Mouse (Mus musculus) inflammation-experienced regulatory T-cells, adult 6 months (primary cell): ENCODE results near the gene Plk5. TPM values are rescaled to one million over a fixed set of nuclear protein-coding genes. Genes with fewer than 3 reads are reported as not detected.
"Not testable (repeated sequence)": the region's sequence is repeated elsewhere in the genome, so short reads cannot be mapped to it uniquely, and the experiment has no call there.

ENCODE experiments used
- ATAC-seq: one replicate; pipeline ENCODE4 v1.8.0; 2017
- polyA plus RNA-seq, 3 experiments: library from polyadenylated mRNA; unstranded; fragments of 100-300 nt; shearing (Covaris generic); gene quantifications; one replicate each; pipeline ENCODE4 v1.2.1; 2017

Gene Plk5
- polyA plus RNA-seq, 3 experiments from 2014 or later: not detected

DNA sequence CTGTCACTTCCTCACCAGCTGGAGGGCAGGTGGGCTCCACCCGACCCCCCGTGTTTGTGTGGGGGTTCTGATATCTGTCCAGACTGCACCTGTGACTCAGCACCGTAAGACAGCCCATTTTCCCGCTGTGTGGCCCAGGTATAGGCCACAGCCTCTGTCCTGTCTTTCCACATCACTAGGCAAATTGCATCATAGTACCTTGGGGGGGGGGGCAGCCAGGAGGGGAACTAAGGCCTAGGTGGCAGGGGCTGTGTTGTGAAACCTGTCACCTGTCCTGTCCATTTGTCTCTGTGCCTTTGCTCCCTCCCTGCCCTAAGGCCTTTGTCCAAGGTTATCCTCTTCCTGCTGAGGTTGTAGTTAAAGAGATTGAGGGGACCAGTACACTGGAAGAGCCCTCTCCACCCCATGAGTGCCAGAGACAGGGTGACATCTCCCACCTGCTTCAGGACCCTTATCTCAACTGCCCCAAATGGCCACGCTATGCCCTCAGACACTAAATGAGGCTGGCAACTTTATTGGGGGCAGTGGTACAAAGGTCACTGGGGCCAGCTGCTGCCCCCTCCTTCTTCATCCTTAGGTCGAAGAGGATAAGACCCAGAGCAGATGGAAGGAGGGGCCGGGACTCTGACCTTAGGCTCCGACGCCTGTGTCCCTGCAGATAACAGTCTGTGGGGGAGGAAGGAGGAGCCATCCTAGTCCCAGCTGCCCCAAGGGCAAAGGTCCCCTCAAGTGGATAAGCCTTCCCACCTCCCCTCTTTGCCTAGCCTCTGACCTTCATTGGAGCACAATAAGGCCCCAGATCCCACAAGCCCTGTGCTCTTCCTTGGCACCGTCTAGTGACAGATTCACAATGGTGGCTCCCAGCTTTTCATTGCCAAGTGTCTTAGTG, 24.4 kb upstream of the Plk5 start:
- no peak for ATAC-seq

DNA sequence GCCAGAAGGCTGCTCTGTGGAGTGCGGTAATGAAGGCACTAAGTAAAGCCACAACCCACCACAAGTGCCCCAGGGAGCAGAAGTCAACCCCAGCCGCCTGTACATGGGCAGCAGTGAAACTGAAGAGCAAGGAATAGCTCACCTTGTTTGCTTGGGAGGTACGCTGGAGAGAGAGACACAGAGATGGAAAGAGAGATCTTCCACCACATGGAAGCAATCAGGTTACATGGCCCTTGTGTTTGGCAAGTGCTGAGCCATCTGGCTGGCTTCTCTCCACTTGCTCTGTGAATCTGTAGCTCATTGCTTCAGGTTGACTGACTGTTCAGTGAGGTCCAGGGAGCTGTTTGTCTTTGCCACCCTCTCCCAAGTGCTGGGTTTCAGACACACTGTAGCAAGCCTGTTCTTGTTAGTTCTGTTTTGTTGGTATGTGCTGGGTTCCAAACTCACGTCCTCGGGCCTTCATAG, 23.7 kb upstream of the Plk5 start:
- no peak for ATAC-seq

DNA sequence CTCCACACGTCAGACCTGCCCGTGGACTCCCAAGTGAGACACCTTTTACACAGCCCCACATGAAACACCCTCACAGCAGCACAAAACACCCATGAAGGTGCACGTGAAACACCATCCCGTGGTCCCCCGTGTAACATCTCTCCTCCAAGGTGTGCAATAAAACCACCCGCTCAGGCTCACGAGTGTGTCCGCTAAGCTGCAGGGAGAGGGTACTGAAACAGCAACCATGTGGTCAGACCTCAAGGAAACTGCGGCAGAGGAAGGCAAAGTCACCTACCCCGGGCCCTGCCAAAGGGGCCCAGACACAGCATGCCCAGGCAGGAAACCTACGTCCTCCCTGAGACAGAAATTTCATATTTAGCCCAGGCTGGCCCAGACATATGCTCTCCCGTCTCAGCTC, 20.0 kb upstream of the Plk5 start:
- no peak for ATAC-seq

DNA sequence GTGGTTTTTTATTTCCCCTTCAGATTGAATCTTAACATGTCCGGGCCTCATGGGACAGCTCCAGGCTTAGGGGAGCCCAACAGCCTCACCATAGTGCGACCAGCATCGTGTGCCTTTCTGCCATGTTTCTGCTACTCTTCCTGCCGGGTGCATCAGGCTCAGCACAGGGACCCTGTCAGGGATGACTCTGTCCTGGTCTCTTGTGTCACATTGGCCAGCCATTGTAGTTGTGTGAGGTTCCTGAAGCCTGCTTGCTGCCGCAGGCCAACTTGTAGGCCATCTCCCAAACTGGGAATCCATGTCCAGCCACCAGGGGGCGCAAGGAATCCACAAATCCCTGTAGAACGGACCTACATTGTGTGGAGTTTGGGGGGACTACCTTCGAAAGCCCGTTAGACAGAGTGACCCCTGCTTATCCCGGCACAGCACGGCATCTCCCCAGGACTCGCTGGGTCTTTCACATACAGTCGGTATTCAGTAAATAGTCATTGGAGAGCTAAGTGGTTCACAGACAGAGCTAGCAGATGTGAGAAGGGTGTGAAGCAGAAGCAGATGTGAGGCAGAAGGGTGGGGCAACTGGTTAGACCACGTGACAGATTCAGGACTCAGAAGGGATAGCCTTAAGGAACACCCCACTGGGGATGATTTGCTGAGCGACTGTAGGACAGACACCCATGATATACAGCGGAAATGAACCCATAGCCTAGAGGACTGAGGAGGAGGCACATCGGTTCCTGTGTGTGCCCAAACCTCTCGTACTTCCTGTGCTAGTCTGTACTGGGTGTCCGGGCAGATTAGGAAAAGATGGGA, 16.1 kb upstream of the Plk5 start:
- ATAC-seq: peak; percentile 45

DNA sequence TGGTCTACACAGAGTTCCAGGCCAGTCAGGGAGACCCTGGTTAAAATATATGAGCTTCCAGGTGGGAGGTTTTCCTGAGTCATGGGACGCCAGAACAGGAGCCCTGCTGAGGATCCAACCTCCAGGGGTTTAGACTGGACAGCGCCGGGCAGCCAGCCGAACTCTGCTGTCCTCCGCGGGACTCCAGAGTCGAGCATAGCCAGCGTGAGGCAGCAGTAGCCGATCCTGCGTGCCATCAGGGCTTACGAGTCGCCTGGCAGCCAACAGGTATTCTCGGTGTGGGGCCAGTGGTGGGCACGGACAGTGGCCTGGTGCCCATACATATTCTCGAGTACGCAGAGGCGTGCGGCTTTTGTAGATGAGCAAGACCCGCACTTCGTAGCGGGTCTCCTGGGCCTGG, 15.2 kb upstream of the Plk5 start:
- no peak for ATAC-seq

DNA sequence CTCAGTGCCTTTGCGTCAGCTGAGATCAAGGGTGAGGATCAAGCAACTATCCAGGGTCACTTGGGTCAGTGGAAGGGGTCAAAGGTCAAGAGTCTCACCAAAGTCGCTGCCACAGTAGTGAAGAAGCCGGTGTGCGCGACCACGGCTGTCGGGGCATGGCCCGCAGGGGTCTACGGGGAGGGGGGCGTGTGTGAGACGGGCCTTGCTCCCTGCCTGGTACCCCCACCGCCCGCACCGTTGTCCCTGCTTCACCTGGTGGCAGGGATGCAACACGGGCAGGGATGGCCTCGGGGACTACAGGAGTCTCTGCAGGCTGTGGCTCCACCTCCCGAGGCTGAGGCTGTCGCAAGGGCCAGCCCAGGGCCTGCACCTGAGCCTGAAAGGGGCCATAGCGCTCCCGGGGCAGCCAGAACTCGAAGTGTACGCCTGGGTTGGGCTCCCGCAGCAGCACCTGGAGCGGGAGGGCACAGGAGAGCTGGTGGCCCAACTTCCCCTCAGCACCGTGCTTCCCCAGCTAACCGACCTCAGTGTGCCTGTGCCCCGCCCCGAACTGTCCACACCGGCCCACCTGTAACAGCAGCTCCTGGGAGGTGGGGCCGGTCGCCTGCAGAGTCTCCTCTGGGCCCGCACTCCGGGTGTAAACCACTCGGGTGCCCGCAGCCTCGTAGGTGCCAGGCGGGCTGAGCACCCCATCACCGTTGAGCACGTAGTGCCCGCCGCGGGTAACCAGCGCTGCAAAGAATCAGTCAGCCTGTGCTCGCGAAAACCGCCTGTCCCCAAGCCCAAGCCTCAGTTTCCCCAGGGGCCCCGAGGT, 14.6 kb upstream of the Plk5 start:
- no peak for ATAC-seq

DNA sequence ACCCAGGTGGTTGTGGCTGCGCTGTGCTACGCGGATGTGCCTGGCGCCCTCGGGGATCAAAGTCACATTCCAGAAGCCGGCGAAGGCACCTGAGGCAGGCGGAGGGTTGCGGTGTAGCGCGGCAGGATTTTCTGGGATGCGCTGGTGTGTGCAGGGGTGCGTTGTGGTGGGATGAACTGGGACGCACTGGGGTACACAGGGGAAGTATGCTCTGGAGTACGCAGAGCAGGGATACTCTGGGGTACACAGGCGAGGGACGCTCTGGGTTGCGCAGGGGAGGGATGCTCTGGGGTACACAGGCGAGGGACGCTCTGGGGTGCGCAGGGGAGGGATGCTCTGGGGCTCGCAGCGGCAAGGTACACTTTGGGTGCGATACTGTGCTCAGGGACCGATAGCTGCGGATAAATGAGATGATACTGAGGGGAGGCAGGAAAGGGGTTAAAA, 13.9 kb upstream of the Plk5 start:
- no peak for ATAC-seq

DNA sequence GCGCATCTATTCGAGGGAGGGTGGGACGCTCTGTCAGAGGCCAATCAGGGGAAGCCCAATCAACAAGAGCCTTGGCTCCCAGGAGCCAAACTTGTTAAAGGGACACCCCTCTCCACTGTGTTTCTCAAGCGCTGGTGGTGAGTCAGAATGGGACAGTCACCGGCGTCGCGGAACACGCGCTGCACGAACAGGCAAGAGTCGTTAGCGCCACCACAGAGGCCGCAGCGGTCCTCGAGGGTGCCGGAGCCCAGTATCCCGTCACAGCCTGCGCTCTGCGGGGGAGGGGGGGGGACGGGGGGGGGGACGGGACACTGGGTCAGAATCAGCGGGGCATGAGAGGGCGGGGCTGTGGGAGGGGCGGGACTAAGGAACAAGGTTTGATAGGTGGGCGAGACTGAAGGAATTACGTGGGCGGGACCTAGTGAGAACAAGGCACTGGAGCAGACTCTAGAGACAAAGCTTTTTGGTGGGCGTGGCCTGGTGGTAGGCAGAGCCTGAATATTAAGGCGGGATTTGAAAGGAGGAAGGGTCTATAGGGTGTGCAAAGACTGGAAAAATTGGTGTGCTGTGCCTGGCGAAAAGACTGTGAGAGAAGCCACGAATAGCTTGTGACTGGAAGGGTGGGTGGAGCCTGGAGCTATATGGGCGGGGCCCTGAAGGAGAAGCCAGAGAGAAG, 13.4 kb upstream of the Plk5 start:
- peak; percentile 75 for ATAC-seq

DNA sequence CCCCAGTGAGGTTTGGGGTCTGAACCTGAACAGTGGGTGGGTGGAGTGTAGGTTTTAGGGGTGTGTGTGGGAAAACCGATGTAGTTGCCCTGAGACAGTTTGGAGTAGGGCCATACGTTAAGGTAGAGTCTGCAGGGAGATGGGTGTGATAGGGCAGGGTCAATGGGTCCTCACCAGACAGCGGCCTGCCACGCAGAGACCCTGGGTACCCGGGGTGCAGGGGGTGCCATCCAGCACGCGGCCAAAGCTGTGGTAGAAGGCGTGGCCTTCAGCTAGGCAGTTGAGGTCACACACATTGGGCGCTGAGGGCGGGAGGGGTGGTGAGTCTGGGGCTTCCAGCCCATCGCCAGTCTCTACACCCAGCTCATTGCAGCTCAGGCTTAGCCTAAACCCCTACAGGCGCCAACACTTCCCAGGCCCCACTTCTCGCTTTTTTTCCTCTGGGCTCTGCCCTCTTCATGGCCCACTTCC, 12.8 kb upstream of the Plk5 start:
- ATAC-seq: no peak

DNA sequence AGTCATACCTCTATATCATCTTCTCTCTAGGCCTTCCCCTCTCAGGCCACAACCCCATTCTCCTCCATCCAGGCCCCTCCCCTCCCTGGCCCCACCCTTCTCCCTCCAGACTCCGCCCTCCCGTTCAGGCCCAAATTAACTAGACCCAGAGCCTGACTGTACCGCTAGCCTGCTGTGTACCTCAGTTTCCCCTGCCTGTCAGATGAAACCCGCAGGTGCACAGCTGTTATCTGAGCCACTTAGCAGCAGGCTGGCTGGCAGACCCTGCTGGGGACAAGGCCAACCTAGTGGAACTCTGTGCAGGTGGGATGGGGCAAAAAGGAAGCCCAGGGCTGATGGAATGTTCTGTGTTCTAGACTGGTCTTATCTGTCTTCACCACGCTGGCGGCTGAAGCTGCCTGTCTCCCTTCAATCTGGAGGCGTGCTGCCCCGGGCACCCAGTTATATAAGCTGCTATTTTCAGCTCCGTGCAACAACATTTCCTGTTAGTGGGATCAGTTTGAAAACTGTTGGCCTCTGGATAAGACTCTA, 12.1 kb upstream of the Plk5 start:
- ATAC-seq: no peak

DNA sequence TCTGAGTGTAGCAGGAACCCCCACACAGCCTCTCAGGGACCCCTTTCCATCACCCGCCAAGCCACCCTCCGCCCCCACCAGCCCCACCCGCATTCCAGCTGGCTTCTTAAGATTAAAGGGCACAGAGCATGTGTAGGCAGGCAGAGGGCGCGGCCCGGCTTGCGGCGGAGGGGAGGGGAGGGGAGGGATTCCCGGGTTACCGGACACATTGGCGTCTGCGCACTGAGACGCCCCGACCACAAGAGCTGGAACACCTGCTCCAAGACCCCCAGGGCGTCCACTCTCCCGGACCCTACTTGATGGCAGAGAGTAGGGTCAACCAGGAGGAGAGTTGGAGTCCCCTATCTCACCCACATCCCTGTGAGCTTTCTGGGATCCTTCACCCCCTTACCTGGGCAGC, 11.1 kb upstream of the Plk5 start:
- ATAC-seq: no peak

DNA sequence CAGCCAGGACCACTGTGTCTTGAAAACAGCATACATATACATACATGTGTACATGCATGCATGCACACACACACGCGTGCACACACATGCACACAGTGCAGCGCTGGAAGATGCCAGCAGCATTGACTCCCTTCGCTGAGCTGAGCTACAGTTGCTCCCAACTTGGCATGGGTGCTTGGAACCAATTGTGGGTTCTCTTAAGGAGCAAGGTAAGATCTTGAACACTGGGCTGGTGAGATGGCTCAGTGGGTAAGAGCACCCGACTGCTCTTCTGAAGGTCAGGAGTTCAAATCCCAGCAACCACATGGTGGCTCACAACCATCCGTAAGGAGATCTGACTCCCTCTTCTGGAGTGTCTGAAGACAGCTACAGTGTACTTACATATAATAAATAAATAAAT, 10.3 kb upstream of the Plk5 start:
- not testable (repeated sequence) for ATAC-seq

DNA sequence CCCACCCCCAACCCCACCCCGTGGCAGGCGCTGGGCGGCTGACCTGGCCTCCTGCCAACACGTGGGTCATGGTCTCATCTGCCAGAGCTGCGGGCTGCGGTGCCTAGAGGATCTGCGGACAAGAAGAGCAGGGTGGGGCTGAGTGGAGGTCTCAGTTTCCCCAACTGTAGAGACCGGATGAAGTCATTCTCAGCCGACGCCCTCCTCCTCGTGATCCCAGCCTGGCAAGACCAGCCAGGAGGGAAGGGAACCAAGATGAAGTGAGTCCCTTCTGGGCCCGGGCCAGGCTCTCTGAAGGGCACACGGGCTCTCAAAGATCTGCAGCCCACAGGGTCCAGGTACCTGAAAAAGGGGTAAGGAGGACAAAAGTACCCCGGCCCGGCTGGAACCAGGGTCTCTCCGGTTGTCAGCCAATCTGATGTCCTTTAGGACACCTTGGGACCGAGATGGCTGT, 8.7 kb upstream of the Plk5 start:
- ATAC-seq: no peak

DNA sequence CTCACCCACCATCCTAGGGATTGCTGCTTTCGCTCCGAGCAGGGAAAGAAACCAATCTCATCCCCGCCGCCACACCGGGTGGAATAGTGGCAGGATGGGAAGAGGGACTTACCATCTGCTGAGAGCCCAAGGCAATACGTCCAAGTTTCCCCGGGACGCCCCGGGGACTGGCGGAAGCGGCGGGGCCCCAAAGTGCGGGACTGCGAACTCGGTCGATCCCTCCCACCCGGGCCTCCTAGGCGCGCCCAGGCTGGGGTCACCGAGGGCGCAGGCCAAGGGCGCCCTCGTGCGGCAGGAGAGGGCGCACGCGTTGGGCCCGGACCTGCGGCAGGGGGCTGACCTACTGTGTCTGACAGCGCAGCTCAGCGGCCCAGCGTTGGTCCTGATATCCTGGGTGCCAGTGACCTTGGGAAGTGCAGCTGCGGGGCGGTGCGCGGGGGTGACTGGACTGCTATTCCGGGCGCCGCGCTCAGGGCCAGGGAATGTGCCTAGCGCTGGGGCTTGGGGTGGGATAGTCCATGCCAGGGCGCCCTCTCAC, 7.9 kb upstream of the Plk5 start, which contains the start of gene Adamtsl5:
Gene Adamtsl5 (minus strand): TSS at position 169 of the 538 bp plus-strand sequence.
- peak; percentile 46 for ATAC-seq

DNA sequence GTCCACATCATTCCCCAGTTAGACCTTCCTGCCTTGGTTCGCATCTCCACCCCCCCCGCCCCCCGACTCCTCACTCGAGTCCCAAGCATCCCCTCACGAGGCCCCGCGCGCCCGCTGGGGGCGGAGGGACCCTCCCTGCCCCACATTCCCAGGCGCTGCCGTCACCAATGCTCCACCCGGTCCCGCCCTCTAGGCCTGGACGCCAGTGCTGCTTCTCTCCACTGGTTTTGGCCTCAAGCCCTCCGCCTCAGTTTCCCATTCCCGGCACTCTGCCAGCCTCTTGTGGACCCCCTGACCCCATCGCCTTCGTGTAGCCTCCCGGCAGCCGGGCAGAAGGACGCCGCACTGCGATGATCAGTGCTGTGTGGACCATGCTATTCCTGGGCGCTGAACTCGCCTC, 7.3 kb upstream of the Plk5 start:
- ATAC-seq: no peak

DNA sequence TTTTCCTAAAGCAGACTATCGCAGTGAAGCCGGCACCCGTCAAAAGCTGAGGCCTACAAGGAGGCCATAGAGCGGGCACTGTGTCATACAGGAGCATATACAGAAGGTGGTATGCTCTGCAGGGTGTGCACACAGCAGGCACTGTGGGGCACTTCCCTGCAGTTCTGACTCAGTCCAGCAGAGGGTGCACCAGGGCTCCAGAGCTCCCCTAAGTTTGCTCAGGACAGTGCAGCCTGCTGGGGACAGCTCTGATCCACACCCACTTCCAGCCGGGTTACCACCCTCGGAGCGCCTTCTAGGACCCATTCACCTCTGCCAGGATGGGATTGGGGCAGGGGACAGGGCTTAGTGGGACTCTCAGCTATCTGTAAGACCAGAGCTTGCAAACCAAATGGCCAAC, 6.0 kb upstream of the Plk5 start:
- peak; percentile 79 for ATAC-seq

DNA sequence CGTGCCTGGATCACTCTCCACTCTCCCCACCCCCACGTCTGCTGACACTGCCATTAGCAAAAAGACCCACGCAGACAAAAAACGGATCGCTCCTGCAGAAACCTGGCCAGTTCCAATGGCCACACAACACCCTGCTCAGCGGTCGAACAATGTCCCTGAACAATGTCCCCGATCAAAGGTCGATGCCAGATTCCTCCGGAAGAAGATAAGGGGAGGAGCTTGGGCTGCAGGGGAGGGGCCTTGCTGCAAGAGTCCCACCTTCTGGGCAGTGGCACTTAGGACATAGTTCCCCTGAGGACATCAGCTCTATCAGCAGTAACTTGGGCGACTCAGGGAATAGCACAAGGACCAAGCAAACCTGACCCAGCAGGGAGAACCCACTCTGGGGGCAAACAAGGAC, 4.4 kb upstream of the Plk5 start:
- no peak for ATAC-seq

DNA sequence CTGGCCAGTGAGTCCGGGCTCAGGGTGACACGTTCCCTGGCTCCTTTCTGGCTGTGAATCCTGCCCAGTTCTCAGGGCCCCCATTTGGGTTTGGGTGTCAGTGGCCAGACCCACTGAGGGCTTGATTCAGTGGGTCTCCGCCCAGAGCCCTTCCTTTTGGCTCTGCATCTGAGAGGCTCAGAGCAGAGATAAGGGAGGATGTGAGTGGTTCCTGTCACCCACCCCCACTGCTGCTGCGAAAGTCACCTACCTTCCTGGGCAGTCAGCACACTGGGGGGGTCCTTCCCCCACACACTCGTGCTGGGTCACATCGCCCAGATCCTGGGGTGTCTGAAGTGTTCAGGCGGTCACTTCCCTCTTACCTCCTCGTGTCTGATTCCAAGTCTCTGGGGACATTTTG, 3.5 kb upstream of the Plk5 start:
- ATAC-seq: no peak

DNA sequence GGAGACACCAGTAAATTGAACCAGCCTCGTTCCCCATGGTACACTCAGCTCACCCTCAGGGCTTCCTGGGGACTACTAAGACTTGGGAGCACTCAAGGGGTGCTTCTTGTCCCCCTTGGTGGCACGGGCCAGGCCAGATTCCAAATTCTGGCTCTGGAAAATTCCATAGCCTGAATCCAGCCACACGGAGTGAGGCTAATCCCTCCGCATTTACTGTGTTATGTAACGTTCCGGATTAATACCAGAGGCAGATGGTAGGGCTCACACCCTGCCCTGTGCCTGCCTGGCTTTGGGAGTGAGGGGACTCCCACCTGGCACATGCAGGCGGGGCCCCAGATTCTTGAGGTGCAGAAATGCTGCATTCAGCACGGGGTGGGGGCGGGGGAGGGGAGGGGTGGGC, 828 bp upstream of the Plk5 start:
- ATAC-seq: no peak

DNA sequence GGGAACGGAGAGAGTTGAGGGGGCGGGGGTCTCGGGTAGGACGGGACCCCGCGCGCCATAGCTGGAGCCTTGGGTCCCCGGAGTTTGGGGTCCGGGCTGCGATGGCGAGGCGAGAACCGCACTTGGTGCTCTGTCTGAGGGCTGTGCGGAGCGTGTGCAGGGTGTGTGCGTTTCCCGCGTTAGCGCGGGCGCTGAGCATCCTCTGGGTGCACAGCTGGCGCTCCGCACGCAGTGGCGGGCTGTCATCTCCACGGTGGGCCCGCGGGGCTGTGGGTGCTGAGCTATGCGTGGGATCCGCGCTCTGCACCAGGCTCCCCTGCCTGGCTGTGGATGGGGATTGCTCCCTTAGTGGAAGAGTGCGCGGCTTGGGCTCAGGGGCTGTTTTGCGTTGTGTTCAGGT, 478 bp downstream of the Plk5 start:
- no peak for ATAC-seq

DNA sequence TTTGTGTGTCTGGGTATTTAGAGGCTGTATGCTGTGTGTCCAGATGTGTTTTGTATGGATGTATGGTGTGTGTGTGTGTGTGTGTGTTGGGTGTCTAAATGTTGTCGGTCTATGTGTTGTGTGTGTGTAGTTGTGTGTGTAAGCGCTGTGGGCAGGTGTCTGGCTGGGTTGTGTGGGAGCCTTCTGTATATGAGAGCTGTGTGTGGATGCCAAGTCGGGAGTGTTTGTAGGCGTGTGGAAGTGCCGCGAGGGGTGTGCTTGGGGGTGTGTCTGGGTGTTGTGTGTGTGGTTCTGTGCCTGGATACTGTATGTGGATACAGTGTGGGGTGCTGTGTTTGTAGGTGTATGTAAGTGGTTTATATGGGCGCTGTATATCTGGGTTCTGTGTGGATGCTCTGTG, 1.1 kb downstream of the Plk5 start:
- ATAC-seq: no peak
